Mouse (Mus musculus) midbrain, embryonic 12.5 days (tissue): ENCODE measurements around the gene Fabp1. TPM values are rescaled to one million over a fixed set of nuclear protein-coding genes. Genes with fewer than 3 reads are reported as not detected.

Experiments
- ATAC-seq: fragments of 200-750 bp; cut with Nextera tagmentation; 2 replicates; pipeline ENCODE4 v1.8.0; 2017; ENCODE audit warnings: low read depth, moderate TSS enrichment, moderate library complexity; ENCODE audit not compliant: low FRiP score
- H3K27ac ChIP-seq: fragments of 300-500 bp; sonication (generic); replicated peaks from 2 replicates; pipeline ENCODE4 v1.5.1; 2016; ENCODE audit warnings: mild to moderate bottlenecking
- H3K27me3 ChIP-seq: fragments of 300-500 bp; sonication (generic); 2 replicates; pipeline ENCODE4 v1.6.1; 2016; ENCODE audit warnings: mild to moderate bottlenecking
- H3K36me3 ChIP-seq: fragments of 300-500 bp; sonication (generic); 2 replicates; pipeline ENCODE4 v1.6.1; 2016
- H3K4me1 ChIP-seq: fragments of 300-500 bp; sonication (generic); 2 replicates; pipeline ENCODE4 v1.6.1; 2016
- H3K4me2 ChIP-seq: fragments of 300-500 bp; sonication (generic); replicated peaks from 2 replicates; pipeline ENCODE4 v1.6.1; 2016; ENCODE audit warnings: mild to moderate bottlenecking, moderate library complexity
- H3K4me3 ChIP-seq: fragments of 300-500 bp; sonication (generic); 2 replicates; pipeline ENCODE4 v1.5.1; 2016; ENCODE audit warnings: mild to moderate bottlenecking
- H3K9ac ChIP-seq: fragments of 300-500 bp; sonication (generic); replicated peaks from 2 replicates; pipeline ENCODE4 v1.6.1; 2016; ENCODE audit warnings: mild to moderate bottlenecking, moderate library complexity
- H3K9me3 ChIP-seq: fragments of 300-500 bp; sonication (generic); 2 replicates; pipeline ENCODE4 v1.6.1; 2016; ENCODE audit warnings: mild to moderate bottlenecking
- WGBS: fragments of 180-500 bp; shearing (Covaris S2); methylation state at CpG from one replicate; pipeline ENCODE4 v1.1.7; 2016; 5-methylcytosine and 5-hydroxymethylcytosine counted together
- polyA plus RNA-seq: library from polyadenylated mRNA; unstranded; fragments of >200 nt; fragmentation: Nextera tagmentation; extraction: Ambion mirVana; gene quantifications from 2 replicates; pipeline ENCODE4 v1.2.1, GENCODE M21; 2016

The Fabp1 gene
- polyA plus RNA-seq, 1 experiment from 2014 or later, result not detected

DNA sequence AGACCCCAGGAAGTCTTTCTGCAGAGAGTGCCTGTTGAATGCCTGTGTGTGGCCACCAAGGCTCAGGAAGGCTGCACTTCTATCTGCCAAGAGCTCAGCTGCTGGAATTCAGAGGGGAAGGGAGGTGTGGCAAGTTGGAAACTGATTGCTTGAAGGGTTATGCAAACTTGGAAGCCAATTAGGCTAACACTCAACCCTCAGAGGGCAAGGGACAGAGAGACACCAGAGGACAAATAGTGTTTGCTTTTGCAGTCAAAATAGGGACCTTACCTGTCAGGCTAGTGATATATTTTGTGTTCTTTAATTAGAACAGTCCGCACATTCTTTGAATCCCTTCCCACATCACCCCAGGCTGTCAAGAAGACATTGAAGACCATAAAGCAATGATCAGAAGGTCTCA lies 10.0 kb upstream of the Fabp1 start:
- no peaks in the 10 kb centered on the region for H3K4me1 ChIP-seq
- no peaks in the 10 kb centered on the region for H3K9me3 ChIP-seq
- H3K36me3 ChIP-seq, result no peaks in the 10 kb centered on the region
- ATAC-seq, result no peak
- no peak overlapping the region for H3K9ac ChIP-seq
- no peaks in the 10 kb centered on the region for H3K27me3 ChIP-seq
- WGBS, result 82% methylated on average over 1 of the region's 1 CpGs
- H3K27ac ChIP-seq, result no peak overlapping the region
- H3K4me3 ChIP-seq, result no peak overlapping the region
- no peak overlapping the region for H3K4me2 ChIP-seq

GRCm38 (mm10) chr6:71190501-71190900 lies 9.1 kb upstream of the Fabp1 start:
- Histone ChIP-seq H3K4me2 (no peak overlapping the region), H3K4me1 (no peaks in the 10 kb centered on the region), H3K9me3 (no peaks in the 10 kb centered on the region), H3K9ac (no peak overlapping the region), H3K27me3 (no peaks in the 10 kb centered on the region), H3K36me3 (no peaks in the 10 kb centered on the region), H3K27ac (no peak overlapping the region), H3K4me3 (no peak overlapping the region)
- no peak for ATAC-seq
- 91% methylated on average over 2 of the region's 2 CpGs for WGBS

GRCm38 (mm10) chr6:71193151-71193740 lies 6.4 kb upstream of the Fabp1 start:
- H3K27me3 ChIP-seq, result no peaks in the 10 kb centered on the region
- no peaks in the 10 kb centered on the region for H3K36me3 ChIP-seq
- no peak overlapping the region for H3K27ac ChIP-seq
- no peak overlapping the region for H3K4me2 ChIP-seq
- H3K4me1 ChIP-seq, result no peaks in the 10 kb centered on the region
- no peak for ATAC-seq
- 86% methylated on average over 6 of the region's 6 CpGs for WGBS
- H3K9ac ChIP-seq, result no peak overlapping the region
- no peak overlapping the region for H3K4me3 ChIP-seq
- no peaks in the 10 kb centered on the region for H3K9me3 ChIP-seq

DNA sequence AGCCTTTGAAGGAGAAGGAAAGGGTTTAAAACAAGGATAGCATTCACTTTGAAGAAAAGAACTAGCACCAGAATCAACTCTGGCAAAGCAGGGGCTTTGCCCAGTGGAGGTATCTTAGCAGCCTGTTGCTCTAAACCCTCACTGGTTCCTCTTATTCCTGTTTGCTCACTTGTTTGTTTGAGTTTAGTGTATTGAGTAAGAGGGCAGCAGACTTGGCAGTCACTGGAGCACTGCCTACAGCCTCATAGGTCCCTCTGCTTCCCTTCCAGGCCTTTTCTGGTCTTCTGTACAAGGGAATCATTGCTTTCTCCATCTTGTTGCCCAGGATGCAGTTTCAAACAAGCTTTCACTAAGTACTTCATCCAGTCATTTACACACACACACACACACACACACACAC lies 3.5 kb upstream of the Fabp1 start:
- ATAC-seq, result no peak
- Histone ChIP-seq H3K9me3 (no peaks in the 10 kb centered on the region), H3K36me3 (no peaks in the 10 kb centered on the region), H3K9ac (no peak overlapping the region), H3K4me1 (no peaks in the 10 kb centered on the region), H3K27ac (no peak overlapping the region), H3K4me3 (no peak overlapping the region), H3K4me2 (no peak overlapping the region), H3K27me3 (no peaks in the 10 kb centered on the region)

DNA sequence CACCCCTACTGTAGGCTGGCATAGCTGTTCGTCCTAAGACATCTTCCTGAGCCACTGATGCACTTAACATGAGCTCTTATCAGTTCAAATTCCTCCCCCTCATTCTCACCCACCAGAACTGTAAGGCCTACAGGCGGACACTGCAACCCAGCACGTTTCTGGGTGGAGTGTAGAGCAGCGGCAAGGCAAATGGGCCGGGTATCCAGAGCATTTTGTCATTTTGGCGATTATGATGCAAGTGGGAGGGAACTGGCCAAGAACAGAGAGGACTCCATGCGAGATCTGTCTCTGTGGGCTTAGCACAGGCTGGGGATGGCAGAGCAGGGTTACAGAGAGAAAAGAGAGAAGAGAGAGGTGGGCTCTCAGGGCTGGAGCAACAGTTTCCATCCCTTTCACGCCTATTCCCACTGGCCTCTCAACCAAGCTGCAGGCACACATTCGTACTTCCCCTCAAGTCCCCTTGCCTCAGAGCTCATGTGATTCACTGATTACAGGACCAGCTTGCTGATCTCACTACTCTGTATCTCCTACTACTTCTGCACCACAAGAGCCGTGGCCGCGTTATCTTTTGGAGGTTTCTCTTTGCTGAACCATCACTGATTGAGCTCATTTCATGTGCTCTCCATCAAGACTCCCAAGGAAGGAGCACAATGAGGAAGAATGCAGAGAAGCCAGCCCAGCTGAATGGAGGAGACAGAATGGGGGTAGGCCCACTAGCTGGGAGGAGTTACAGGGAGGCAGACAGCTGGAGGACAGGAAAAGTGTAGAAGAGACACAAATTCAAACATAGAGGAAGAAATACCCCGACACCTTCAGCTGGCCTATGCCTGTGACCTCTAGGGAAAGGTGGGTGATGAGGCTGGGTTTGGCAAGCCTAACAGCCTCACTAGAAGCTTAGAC lies 1.7 kb upstream of the Fabp1 start:
- 88% methylated on average over 12 of the region's 13 CpGs for WGBS
- H3K27me3 ChIP-seq, result no peaks in the 10 kb centered on the region
- no peak overlapping the region for H3K9ac ChIP-seq
- H3K4me2 ChIP-seq, result no peak overlapping the region
- ATAC-seq, result no peak
- H3K4me1 ChIP-seq, result no peaks in the 10 kb centered on the region
- H3K9me3 ChIP-seq, result no peaks in the 10 kb centered on the region
- H3K27ac ChIP-seq, result no peak overlapping the region
- no peak overlapping the region for H3K4me3 ChIP-seq
- H3K36me3 ChIP-seq, result no peaks in the 10 kb centered on the region

DNA sequence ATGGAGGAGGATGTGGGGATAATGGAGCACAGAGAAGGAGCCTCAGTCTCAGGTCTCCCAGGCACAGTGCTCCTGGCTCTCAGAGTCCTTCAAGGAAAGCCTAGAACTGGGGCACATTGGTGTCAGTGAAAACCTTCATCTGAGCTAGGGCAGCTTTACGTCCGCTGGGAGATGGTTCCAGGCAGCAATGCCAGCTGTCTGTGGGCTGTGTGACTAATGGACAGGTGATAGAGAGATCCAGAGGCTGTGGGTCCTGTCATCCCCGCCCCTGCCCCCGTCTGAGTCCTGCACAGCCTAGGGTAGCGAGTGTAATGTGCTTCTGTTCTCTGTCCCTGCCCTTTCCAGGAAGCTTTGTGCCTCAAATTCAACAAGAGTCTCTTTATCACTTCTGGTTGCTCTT lies 2.3 kb downstream of the Fabp1 start:
- H3K27ac ChIP-seq, result no peak overlapping the region
- no peak overlapping the region for H3K4me3 ChIP-seq
- H3K9ac ChIP-seq, result no peak overlapping the region
- no peak for ATAC-seq
- H3K4me2 ChIP-seq, result no peak overlapping the region
- H3K4me1 ChIP-seq, result no peaks in the 10 kb centered on the region
- H3K36me3 ChIP-seq, result no peaks in the 10 kb centered on the region
- H3K9me3 ChIP-seq, result no peaks in the 10 kb centered on the region
- no peaks in the 10 kb centered on the region for H3K27me3 ChIP-seq
- 69% methylated on average over 5 of the region's 5 CpGs for WGBS

DNA sequence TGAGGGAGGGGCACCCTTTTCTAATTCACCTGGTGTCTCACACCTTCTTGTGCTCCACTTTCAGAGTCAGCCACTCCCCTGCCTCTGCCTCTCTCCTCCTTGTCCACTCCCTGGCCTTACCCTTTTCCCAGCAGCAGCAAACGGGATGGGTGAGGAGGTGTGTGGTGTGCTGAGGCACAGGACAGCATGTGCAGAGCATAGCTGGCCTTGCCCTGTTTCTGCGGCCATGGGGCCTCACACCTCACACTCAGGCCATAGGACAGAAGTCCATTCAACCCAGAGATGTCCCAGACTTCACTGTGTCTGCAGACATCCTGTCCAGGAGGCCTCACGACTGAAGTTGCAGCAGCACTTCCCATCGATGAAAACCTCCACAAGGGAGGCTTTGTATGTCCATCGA lies 4.0 kb downstream of the Fabp1 start:
- H3K9ac ChIP-seq, result no peak overlapping the region
- H3K36me3 ChIP-seq, result no peaks in the 10 kb centered on the region
- H3K9me3 ChIP-seq, result no peaks in the 10 kb centered on the region
- no peaks in the 10 kb centered on the region for H3K4me1 ChIP-seq
- WGBS, result 89% methylated on average over 5 of the region's 5 CpGs
- H3K27ac ChIP-seq, result no peak overlapping the region
- H3K4me3 ChIP-seq, result no peak overlapping the region
- no peaks in the 10 kb centered on the region for H3K27me3 ChIP-seq
- ATAC-seq, result no peak
- H3K4me2 ChIP-seq, result no peak overlapping the region

DNA sequence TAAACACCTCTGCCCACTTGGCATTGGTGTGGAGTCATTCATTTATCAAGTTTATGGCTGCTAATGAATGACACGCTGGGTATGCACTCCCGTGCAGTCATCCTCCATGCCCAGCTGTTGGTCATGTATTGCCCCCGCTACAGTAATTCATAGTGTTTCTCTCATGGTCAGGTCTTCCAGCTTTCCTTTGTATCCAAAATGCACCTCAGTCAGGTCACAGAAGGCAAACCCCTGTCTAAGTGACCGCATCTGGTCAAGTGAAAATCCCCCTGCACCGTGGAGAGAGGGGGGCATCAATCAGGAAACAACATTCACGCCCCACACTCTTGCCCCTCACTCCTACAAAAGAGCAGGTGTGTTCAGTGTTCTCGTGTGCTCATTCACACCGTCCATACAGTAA lies 4.5 kb downstream of the Fabp1 start:
- no peak overlapping the region for H3K9ac ChIP-seq
- no peak for ATAC-seq
- H3K27ac ChIP-seq, result no peak overlapping the region
- no peaks in the 10 kb centered on the region for H3K9me3 ChIP-seq
- no peak overlapping the region for H3K4me3 ChIP-seq
- no peaks in the 10 kb centered on the region for H3K4me1 ChIP-seq
- no peak overlapping the region for H3K4me2 ChIP-seq
- no peaks in the 10 kb centered on the region for H3K27me3 ChIP-seq
- H3K36me3 ChIP-seq, result no peaks in the 10 kb centered on the region
- WGBS, result 92% methylated on average over 8 of the region's 8 CpGs

- 86% methylated on average over 2 of the region's 2 CpGs for WGBS
- ATAC-seq, result no peak
- H3K9me3 ChIP-seq, result no peaks in the 10 kb centered on the region
- no peaks in the 10 kb centered on the region for H3K36me3 ChIP-seq
- no peak overlapping the region for H3K9ac ChIP-seq
- no peak overlapping the region for H3K4me2 ChIP-seq
- H3K4me3 ChIP-seq, result no peak overlapping the region
- H3K27me3 ChIP-seq, result no peaks in the 10 kb centered on the region
- H3K27ac ChIP-seq, result no peak overlapping the region
- H3K4me1 ChIP-seq, result no peaks in the 10 kb centered on the region
Measured at GRCm38 (mm10) chr6:71208691-71209090, 9.1 kb downstream of the Fabp1 start.

DNA sequence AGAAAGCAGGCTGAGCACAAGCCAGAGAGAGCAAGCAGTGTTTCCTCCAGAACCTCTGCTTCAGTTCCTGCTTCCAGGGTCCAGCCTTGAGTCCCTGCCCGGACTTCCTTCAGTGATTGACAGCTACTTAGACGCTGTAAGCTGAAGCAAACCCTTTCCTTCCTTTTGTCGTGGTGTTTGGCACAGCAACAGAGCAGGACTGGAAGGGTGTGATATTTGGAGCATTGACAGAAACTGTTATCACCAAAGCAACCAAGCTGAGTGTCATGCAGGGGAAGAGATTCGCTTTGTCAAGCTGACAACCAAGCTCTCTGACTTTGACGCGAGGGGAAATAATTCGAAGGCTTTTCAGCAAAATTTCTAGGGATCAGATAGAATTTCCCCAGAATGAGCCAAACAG lies 12.3 kb downstream of the Fabp1 start:
- ATAC-seq, result no peak
- H3K4me1 ChIP-seq, result no peaks in the 10 kb centered on the region
- no peaks in the 10 kb centered on the region for H3K27me3 ChIP-seq
- no peak overlapping the region for H3K4me3 ChIP-seq
- H3K36me3 ChIP-seq, result no peaks in the 10 kb centered on the region
- H3K9ac ChIP-seq, result no peak overlapping the region
- 61% methylated on average over 7 of the region's 7 CpGs for WGBS
- no peak overlapping the region for H3K27ac ChIP-seq
- H3K4me2 ChIP-seq, result no peak overlapping the region
- no peaks in the 10 kb centered on the region for H3K9me3 ChIP-seq

DNA sequence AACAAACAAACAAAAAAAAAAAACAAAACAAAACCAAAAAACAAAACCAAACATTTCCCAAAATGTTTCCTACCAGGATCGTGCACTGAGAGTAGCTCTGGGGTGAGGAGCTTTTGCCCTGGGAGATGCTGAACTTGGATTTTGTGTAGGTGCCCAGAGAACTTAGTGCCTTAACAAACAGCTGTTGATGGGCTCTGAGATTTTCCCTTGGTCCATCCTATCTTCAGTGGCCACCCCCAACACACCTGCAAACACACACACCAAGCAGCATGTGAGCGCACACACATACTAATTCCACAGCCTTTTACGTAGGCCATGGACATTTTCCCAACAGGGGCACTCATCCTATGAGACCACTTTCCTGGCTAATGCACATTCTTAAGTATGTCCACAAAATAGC lies 12.8 kb downstream of the Fabp1 start:
- H3K9ac ChIP-seq, result no peak overlapping the region
- H3K4me2 ChIP-seq, result no peak overlapping the region
- H3K36me3 ChIP-seq, result no peaks in the 10 kb centered on the region
- H3K27ac ChIP-seq, result no peak overlapping the region
- 96% methylated on average over 3 of the region's 3 CpGs for WGBS
- no peak overlapping the region for H3K4me3 ChIP-seq
- ATAC-seq, result no peak
- no peaks in the 10 kb centered on the region for H3K4me1 ChIP-seq
- no peaks in the 10 kb centered on the region for H3K27me3 ChIP-seq
- no peaks in the 10 kb centered on the region for H3K9me3 ChIP-seq

DNA sequence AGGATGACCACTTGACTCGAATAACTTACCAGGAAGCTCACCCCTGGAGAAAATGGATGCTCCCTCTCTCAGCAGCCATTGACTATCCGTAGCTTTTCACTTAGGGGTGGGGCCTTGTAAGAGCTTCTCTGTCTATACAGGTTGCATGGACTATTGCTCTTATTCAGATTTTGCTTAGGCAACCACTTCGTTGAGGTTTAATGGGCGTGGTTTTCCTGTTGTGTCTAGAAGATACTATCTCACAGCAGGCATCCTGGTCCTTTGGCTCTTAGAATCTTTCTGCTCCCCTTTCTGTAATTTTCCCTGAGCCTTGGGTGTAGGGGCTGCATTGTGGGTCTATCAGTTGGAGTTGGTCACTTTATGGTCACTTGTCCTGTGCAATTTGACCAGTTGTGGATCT lies 21.9 kb downstream of the Fabp1 start:
- H3K4me3 ChIP-seq, result no peak overlapping the region
- H3K36me3 ChIP-seq, result no peaks in the 10 kb centered on the region
- H3K4me1 ChIP-seq, result peaks cover 3% of the 10 kb centered on the region
- no peak overlapping the region for H3K9ac ChIP-seq
- H3K27me3 ChIP-seq, result no peaks in the 10 kb centered on the region
- H3K27ac ChIP-seq, result no peak overlapping the region
- H3K9me3 ChIP-seq, result no peaks in the 10 kb centered on the region
- 82% methylated on average over 4 of the region's 4 CpGs for WGBS
- ATAC-seq, result no peak
- H3K4me2 ChIP-seq, result no peak overlapping the region
